Mouse (Mus musculus): ENCODE measurements around the gene Ano9.

- no peak for TF ChIP-seq CTCF (IDR thresholded peaks at IDR 0.05; ENCODE audit: control insufficient read depth, insufficient read depth, low read length)
- no peak for TF ChIP-seq POLR2A (IDR thresholded peaks at IDR 0.05; ENCODE audit: borderline replicate concordance, control insufficient read depth, low read depth, low read length)
Observed at GRCm38 (mm10) chr7:141068351-141068750, 49.3 kb downstream of the Ano9 start.

Measured in bone marrow, adult 2 months (tissue).